Mouse (Mus musculus) embryonic fibroblast, embryonic 13.5 days (primary cell): ENCODE results near the gene Clstn3.

Source experiments
- CTCF ChIP-seq: IDR thresholded peaks from 2 replicates; pipeline ENCODE4 v1.5.1; 2011; ENCODE audit warnings: mild to moderate bottlenecking, control low read depth, low read length, moderate library complexity, borderline replicate concordance; ENCODE audit not compliant: insufficient read depth
- POLR2A ChIP-seq: IDR thresholded peaks from 2 replicates; pipeline ENCODE4 v1.6.1; 2011; ENCODE audit warnings: low read depth, mild to moderate bottlenecking, control low read depth, low read length, moderate library complexity

- TF ChIP-seq POLR2A (peak; percentile 46), CTCF (peak; percentile 42; the same call in 1 of the 2 replicates)
Measured at GRCm38 (mm10) chr6:124492842-124493561, 28.4 kb upstream of the Clstn3 start, which contains the start of gene C1rl.
